Mouse (Mus musculus): ENCODE results near the gene Hmga1b.

- TF ChIP-seq POLR2A (IDR thresholded peaks at IDR 0.05; ENCODE audit: low read depth, low read length) (no peak), CTCF (conservative IDR thresholded peaks at IDR 0.05; ENCODE audit: insufficient read depth, insufficient read length, low read depth, low read length) (no peak)
These were observed 49.5 kb downstream of the Hmga1b start for GRCm38 (mm10) chr11:120812068-120812467.
